Mouse (Mus musculus) limb, embryonic 12.5 days (tissue): ENCODE results near the gene Tubgcp2. TPM values are rescaled to one million over a fixed set of nuclear protein-coding genes. Genes with fewer than 3 reads are reported as not detected.

Source experiments
- ATAC-seq: fragments of 200-750 bp; cut with Nextera tagmentation; 2 replicates; pipeline ENCODE4 v1.8.0; 2017; ENCODE audit warnings: low read depth, moderate TSS enrichment; ENCODE audit not compliant: insufficient number of reproducible peaks, insufficient read depth, low FRiP score, low TSS enrichment
- H3K27ac ChIP-seq: fragments of 300-500 bp; sonication (generic); 2 replicates; pipeline ENCODE4 v1.5.1; 2016; ENCODE audit warnings: mild to moderate bottlenecking, moderate library complexity
- H3K27me3 ChIP-seq: fragments of 300-500 bp; sonication (generic); 2 replicates; pipeline ENCODE4 v1.6.1; 2016; ENCODE audit warnings: mild to moderate bottlenecking, moderate library complexity
- H3K36me3 ChIP-seq: fragments of 300-500 bp; sonication (generic); 2 replicates; pipeline ENCODE4 v1.6.1; 2016; ENCODE audit warnings: mild to moderate bottlenecking, moderate library complexity
- H3K4me1 ChIP-seq: fragments of 300-500 bp; sonication (generic); replicated peaks from 2 replicates; pipeline ENCODE4 v1.6.1; 2016
- H3K4me2 ChIP-seq: fragments of 300-500 bp; sonication (generic); 2 replicates; pipeline ENCODE4 v1.6.1; 2016; ENCODE audit warnings: mild to moderate bottlenecking, moderate library complexity
- H3K4me3 ChIP-seq: fragments of 300-500 bp; sonication (generic); replicated peaks from 2 replicates; pipeline ENCODE4 v1.5.1; 2016; ENCODE audit warnings: mild to moderate bottlenecking
- H3K9ac ChIP-seq: fragments of 300-500 bp; sonication (generic); replicated peaks from 2 replicates; pipeline ENCODE4 v1.6.1; 2016; ENCODE audit warnings: mild to moderate bottlenecking, moderate library complexity
- H3K9me3 ChIP-seq: fragments of 300-500 bp; sonication (generic); 2 replicates; pipeline ENCODE4 v1.6.1; 2016; ENCODE audit warnings: mild to moderate bottlenecking, moderate library complexity
- WGBS: fragments of 180-500 bp; shearing (Covaris S2); methylation state at CpG from one replicate; pipeline ENCODE4 v1.1.7; 2016; 5-methylcytosine and 5-hydroxymethylcytosine counted together
- polyA plus RNA-seq: library from polyadenylated mRNA; unstranded; fragments of >200 nt; fragmentation: Nextera tagmentation; extraction: Ambion mirVana; gene quantifications from 2 replicates; pipeline ENCODE4 v1.2.1, GENCODE M21; 2016

Tubgcp2 gene
- 82.3 and 82.8 TPM in 2 replicates for polyA plus RNA-seq

- H3K27ac ChIP-seq, result peak within 1 kb of the TSS; percentile 77
- no peaks in the 10 kb centered on the region for H3K9me3 ChIP-seq
- peak within 1 kb of the TSS; percentile 87 for H3K4me2 ChIP-seq
- H3K9ac ChIP-seq, result peak within 1 kb of the TSS; percentile 82
- peaks cover 21% of the 10 kb centered on the region for H3K4me1 ChIP-seq
- peak within 1 kb of the TSS; percentile 83 for H3K4me3 ChIP-seq
- no peaks in the 10 kb centered on the region for H3K27me3 ChIP-seq
- WGBS, result under 1% methylated on average over 68 of the region's 69 CpGs
- peaks cover 59% of the 10 kb centered on the region for H3K36me3 ChIP-seq
- ATAC-seq, result peak; percentile 97
Measured at GRCm38 (mm10) chr7:140036281-140037170, at the start of gene Tubgcp2, which contains the start of gene Zfp511. Gene Tubgcp2 (minus strand): TSS chr7:140036669. Gene Zfp511 (plus strand): TSS chr7:140036391.

GRCm38 (mm10) chr7:140082242-140082678, 45.8 kb upstream of the Tubgcp2 start, which contains the start of gene Caly:
Gene Caly (minus strand): TSS chr7:140082548.
- Histone ChIP-seq H3K4me2 (peak within 1 kb of the TSS; percentile 54; the same call in 1 of the 2 replicates), H3K4me1 (peaks cover 13% of the 10 kb centered on the region), H3K9me3 (no peaks in the 10 kb centered on the region), H3K9ac (no peak within 1 kb of the TSS), H3K36me3 (no peaks in the 10 kb centered on the region), H3K4me3 (peak within 1 kb of the TSS; percentile 32), H3K27ac (no peak within 1 kb of the TSS), H3K27me3 (peaks cover 54% of the 10 kb centered on the region)
- 5% methylated on average over 18 of the region's 18 CpGs for WGBS
- peak; percentile 17; the same call in 1 of the 2 replicates for ATAC-seq

- Histone ChIP-seq H3K27me3 (peaks cover 54% of the 10 kb centered on the region), H3K9ac (no peak overlapping the region), H3K4me3 (peak overlapping the region; percentile 32), H3K4me1 (peaks cover 13% of the 10 kb centered on the region), H3K27ac (no peak overlapping the region), H3K4me2 (peak overlapping the region; percentile 54; the same call in 1 of the 2 replicates), H3K36me3 (no peaks in the 10 kb centered on the region), H3K9me3 (no peaks in the 10 kb centered on the region)
- ATAC-seq, result peak; percentile 28; the same call in 1 of the 2 replicates
- 19% methylated on average over 20 of the region's 20 CpGs for WGBS
Measured at GRCm38 (mm10) chr7:140081408-140082241, 45.2 kb upstream of the Tubgcp2 start.

GRCm38 (mm10) chr7:140080503-140081156, 44.2 kb upstream of the Tubgcp2 start:
- Histone ChIP-seq H3K27me3 (peaks cover 54% of the 10 kb centered on the region), H3K4me2 (peak overlapping the region; percentile 54), H3K9me3 (no peaks in the 10 kb centered on the region), H3K4me3 (peak overlapping the region; percentile 32), H3K36me3 (no peaks in the 10 kb centered on the region), H3K27ac (no peak overlapping the region), H3K9ac (no peak overlapping the region), H3K4me1 (peaks cover 13% of the 10 kb centered on the region)
- ATAC-seq, result peak; percentile 79
- 5% methylated on average over 24 of the region's 24 CpGs for WGBS

GRCm38 (mm10) chr7:140078711-140079110, 42.2 kb upstream of the Tubgcp2 start:
- Histone ChIP-seq H3K27ac (no peak overlapping the region), H3K9ac (no peak overlapping the region), H3K36me3 (no peaks in the 10 kb centered on the region), H3K4me1 (peaks cover 13% of the 10 kb centered on the region), H3K4me3 (no peak overlapping the region), H3K4me2 (no peak overlapping the region), H3K9me3 (no peaks in the 10 kb centered on the region), H3K27me3 (peaks cover 57% of the 10 kb centered on the region)
- ATAC-seq, result no peak
- 4% methylated on average over 5 of the region's 5 CpGs for WGBS

GRCm38 (mm10) chr7:140077698-140078097, 41.2 kb upstream of the Tubgcp2 start:
- Histone ChIP-seq H3K4me3 (no peak overlapping the region), H3K9ac (no peak overlapping the region), H3K36me3 (no peaks in the 10 kb centered on the region), H3K9me3 (no peaks in the 10 kb centered on the region), H3K4me2 (no peak overlapping the region), H3K4me1 (peaks cover 13% of the 10 kb centered on the region), H3K27ac (no peak overlapping the region), H3K27me3 (peaks cover 49% of the 10 kb centered on the region)
- no peak for ATAC-seq
- WGBS, result 80% methylated on average over 6 of the region's 6 CpGs

GRCm38 (mm10) chr7:140070042-140070711, 33.7 kb upstream of the Tubgcp2 start:
- no peak for ATAC-seq
- Histone ChIP-seq H3K4me1 (no peaks in the 10 kb centered on the region), H3K27ac (no peak overlapping the region), H3K9ac (peak overlapping the region; percentile 50), H3K9me3 (no peaks in the 10 kb centered on the region), H3K36me3 (no peaks in the 10 kb centered on the region), H3K4me2 (peak overlapping the region; percentile 50), H3K27me3 (peaks cover 33% of the 10 kb centered on the region), H3K4me3 (peak overlapping the region; percentile 29)
- 33% methylated on average over 39 of the region's 39 CpGs for WGBS

GRCm38 (mm10) chr7:140067397-140067796, 30.9 kb upstream of the Tubgcp2 start:
- 66% methylated on average over 6 of the region's 6 CpGs for WGBS
- Histone ChIP-seq H3K4me3 (no peak overlapping the region), H3K4me1 (no peaks in the 10 kb centered on the region), H3K9ac (no peak overlapping the region), H3K9me3 (no peaks in the 10 kb centered on the region), H3K4me2 (no peak overlapping the region), H3K27me3 (peaks cover 51% of the 10 kb centered on the region), H3K36me3 (no peaks in the 10 kb centered on the region), H3K27ac (no peak overlapping the region)
- no peak for ATAC-seq

GRCm38 (mm10) chr7:140063092-140063491, 26.6 kb upstream of the Tubgcp2 start:
- H3K27me3 ChIP-seq, result peaks cover 84% of the 10 kb centered on the region
- H3K36me3 ChIP-seq, result no peaks in the 10 kb centered on the region
- no peak overlapping the region for H3K4me2 ChIP-seq

GRCm38 (mm10) chr7:140062307-140062706, 25.8 kb upstream of the Tubgcp2 start:
- no peak overlapping the region for H3K27ac ChIP-seq
- WGBS, result 21% methylated on average over 11 of the region's 11 CpGs
- H3K27me3 ChIP-seq, result peaks cover 87% of the 10 kb centered on the region
- no peaks in the 10 kb centered on the region for H3K36me3 ChIP-seq
- no peaks in the 10 kb centered on the region for H3K9me3 ChIP-seq
- H3K4me2 ChIP-seq, result 0 out of 2 replicates have a peak overlapping the region, but pooled peaks have one; percentile 90
- no peak for ATAC-seq
- peaks cover 29% of the 10 kb centered on the region for H3K4me1 ChIP-seq
- no peak overlapping the region for H3K9ac ChIP-seq
- H3K4me3 ChIP-seq, result no peak overlapping the region

More at GRCm38 (mm10) chr7:140063092-140063491, 26.6 kb upstream of the Tubgcp2 start:
- H3K4me1 ChIP-seq, result peaks cover 24% of the 10 kb centered on the region
- ATAC-seq, result no peak
- H3K9ac ChIP-seq, result no peak overlapping the region
- H3K4me3 ChIP-seq, result no peak overlapping the region
- H3K27ac ChIP-seq, result no peak overlapping the region
- 16% methylated on average over 7 of the region's 7 CpGs for WGBS
- no peaks in the 10 kb centered on the region for H3K9me3 ChIP-seq
